Mouse (Mus musculus): ENCODE results near the gene Ifnlr1.

GRCm38 (mm10) chr4:135736903-135737302 lies 50.8 kb downstream of the Ifnlr1 start:
- TF ChIP-seq POLR2A (IDR thresholded peaks at IDR 0.05; ENCODE audit: low read depth, low read length) = no peak
- TF ChIP-seq CTCF (IDR thresholded peaks at IDR 0.05; ENCODE audit: borderline replicate concordance, insufficient read depth, low read length) = no peak
